Mouse (Mus musculus): ENCODE measurements around the gene Cd33.

GRCm38 (mm10) chr7:43530216-43530785 lies 13.9 kb downstream of the Cd33 start:
- TF ChIP-seq CTCF (IDR thresholded peaks at IDR 0.05) (no peak), POLR2A (IDR thresholded peaks at IDR 0.05; ENCODE audit: insufficient read depth, low read depth, low read length) (no peak), EP300 (IDR thresholded peaks at IDR 0.05; ENCODE audit: insufficient read depth, low read depth, low read length) (no peak)
